Mouse (Mus musculus) gastrocnemius, postnatal 10 days (tissue): Measurements from ENCODE around the gene Gzmm. TPM values are rescaled to one million over a fixed set of nuclear protein-coding genes. Genes with fewer than 3 reads are reported as not detected.

ENCODE experiments used
- DNase-seq: peaks from one replicate; pipeline ENCODE4 v3.0.0; 2021; ENCODE audit warnings: mixed read lengths
- long read RNA-seq, 2 experiments: library from polyadenylated mRNA; stranded (forward); transcript quantifications; one replicate each; pipeline ENCODE4 v2.0.0; 2021
- total RNA-seq, 2 experiments: library from RNA; stranded (reverse); gene quantifications; 2 replicates each; pipeline ENCODE4 v1.2.3; 2021

Gene Gzmm
- 1 to 10 TPM; 2.3 to 2.7 TPM for total RNA-seq
- long read RNA-seq, experiment 1, partial matches to known transcripts = 0 of 2 reads
- long read RNA-seq, experiment 1, other reads (novel, unspliced or antisense) = 2 of 2 reads
- long read RNA-seq, experiment 2, partial matches to known transcripts = 1 of 7 reads
- long read RNA-seq, experiment 2, other reads (novel, unspliced or antisense) = 6 of 7 reads

DNA sequence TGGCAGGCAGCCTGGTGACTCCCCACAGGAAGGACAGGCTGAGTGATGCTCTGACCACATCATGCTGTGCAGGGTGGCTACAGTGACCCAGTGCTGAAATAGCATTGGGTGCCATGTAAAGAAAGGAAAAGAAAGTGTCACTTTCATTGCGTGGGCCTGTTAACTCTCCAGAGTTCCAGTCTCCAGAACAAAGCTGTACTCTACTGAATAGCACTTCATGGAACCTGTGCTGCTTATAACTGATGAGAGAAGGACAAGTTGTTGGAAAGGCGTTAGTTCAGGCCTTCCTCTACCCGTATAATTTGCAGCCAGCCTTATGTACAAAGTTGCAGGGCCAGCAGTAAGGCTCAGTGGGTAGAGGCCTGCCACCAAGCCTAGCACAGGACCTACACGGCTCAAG lies at the start of gene Gzmm:
Gene Gzmm, plus strand, starts transcription at position 301 of the 400 bp plus-strand sequence.
- DNase-seq = no peak

DNA sequence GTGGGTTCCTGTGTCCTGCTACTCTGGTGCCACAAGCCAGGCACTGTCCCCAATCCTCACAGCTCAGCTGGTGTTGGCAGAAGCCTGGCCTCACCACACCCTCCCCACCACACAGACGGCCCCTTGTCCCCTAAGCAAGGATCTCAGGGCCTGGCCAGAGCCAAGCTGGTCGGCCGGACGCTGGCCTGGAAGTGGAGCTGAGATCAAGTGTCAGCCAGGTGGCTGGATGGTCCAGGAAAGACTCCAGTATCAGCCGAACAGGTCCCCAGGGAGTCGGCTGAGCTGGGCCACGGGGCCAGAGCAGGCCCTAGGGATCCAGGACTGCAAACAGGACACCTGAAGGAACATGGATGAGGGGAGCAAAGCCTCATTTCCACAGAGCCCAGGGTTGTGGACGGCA lies 43.1 kb upstream of the Gzmm start, which contains the start of gene Odf3l2:
Gene Odf3l2, minus strand, starts transcription at position 28 of the 400 bp plus-strand sequence.
- peak; percentile 44 for DNase-seq

GRCm38 (mm10) chr10:79649070-79649751 lies 39.6 kb upstream of the Gzmm start:
- peak; percentile 81 for DNase-seq

GRCm38 (mm10) chr10:79652789-79653188 lies 36.0 kb upstream of the Gzmm start:
- DNase-seq = no peak

DNA sequence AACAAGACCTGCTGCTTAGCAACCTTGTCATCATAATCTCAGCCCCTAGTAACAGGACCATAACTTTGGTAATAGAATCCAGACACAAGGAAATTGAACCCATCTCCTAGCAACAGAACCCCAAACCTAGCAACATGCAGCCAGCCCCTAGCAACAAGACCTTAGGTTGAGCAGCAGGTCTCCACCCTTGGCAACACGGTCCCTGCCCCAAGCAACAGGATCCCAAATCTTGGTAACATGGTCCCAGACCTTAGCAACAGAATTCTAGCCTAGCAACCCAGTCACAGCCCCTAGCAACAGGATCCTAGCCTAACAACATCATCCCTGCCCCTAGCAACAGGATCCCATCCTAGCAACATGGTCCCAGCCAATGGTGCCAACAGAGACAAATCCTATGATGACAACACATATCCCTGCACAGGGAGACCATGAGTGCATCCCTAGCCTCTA lies 33.8 kb upstream of the Gzmm start:
- DNase-seq = no peak

GRCm38 (mm10) chr10:79658829-79659228 lies 30.0 kb upstream of the Gzmm start:
- DNase-seq = no peak

GRCm38 (mm10) chr10:79660298-79660697 lies 28.5 kb upstream of the Gzmm start:
- no peak for DNase-seq

DNA sequence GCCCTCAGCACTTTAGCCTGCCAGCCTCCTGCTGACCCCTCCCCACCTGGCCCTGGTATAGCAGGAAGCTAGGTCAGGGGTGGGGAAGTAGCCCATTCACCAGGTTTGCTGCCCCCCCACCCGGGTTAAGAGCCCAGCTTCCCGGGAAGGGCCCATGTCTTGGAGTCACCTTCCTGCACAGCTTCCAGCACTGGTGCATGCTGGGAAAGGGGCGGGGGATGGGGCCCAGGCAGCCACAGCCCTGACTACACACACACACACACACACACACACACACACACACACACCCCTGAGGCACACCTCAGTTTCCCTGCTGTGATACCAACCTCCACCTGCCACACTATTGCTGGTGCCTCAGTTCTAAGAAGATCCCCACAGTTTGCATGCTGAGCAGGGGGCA lies 27.0 kb upstream of the Gzmm start:
- DNase-seq = no peak

DNA sequence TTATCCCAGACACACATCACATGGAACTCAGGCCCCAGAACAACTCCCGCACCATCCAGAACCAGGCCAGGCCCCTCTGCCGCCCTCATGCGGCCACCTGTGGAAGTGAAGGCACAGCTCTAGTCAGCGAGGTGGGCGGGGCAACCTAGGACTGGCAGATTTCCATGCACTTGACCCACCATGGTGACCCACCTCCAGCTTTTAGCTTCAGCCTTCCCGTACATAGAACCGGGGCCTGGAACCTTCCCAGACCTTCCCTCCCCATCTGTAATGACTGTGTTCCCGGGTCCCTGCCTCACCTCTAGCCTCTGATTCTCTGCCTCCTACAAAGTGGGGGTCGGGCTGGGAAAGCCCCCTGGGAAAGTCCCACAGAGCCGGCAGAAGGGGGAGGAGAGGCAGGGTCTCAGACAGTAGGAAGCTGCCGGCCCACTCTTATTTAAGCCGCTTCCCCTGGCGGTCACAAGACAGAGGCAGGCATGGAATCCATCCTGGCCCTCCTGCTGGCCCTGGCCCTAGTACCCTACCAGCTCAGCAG lies 24.6 kb upstream of the Gzmm start, which contains the start of gene Madcam1:
Gene Madcam1, plus strand, starts transcription at position 429 of the 535 bp plus-strand sequence.
- peak; percentile 74 for DNase-seq

DNA sequence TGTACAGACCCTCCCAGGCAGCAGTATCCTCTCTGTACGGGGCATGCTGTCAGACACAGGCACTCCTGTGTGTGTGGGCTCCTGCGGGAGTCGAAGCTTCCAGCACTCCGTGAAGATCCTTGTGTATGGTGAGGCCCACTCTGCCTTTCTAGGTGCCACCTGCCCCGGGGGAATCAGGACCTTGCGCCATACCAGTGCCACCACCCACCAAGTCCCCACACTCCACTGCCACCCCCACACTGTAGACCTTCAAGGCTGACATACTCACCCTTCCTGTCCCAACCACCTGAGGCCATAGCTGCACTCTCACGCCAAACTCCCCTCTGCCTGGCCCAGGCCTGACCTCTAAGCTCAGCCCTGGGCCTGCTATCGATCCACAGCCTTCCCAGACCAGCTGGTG lies 23.8 kb upstream of the Gzmm start:
- DNase-seq = no peak

GRCm38 (mm10) chr10:79666493-79666892 lies 22.3 kb upstream of the Gzmm start:
- no peak for DNase-seq

- DNase-seq = no peak
Measured at GRCm38 (mm10) chr10:79668076-79668475, 20.7 kb upstream of the Gzmm start.

DNA sequence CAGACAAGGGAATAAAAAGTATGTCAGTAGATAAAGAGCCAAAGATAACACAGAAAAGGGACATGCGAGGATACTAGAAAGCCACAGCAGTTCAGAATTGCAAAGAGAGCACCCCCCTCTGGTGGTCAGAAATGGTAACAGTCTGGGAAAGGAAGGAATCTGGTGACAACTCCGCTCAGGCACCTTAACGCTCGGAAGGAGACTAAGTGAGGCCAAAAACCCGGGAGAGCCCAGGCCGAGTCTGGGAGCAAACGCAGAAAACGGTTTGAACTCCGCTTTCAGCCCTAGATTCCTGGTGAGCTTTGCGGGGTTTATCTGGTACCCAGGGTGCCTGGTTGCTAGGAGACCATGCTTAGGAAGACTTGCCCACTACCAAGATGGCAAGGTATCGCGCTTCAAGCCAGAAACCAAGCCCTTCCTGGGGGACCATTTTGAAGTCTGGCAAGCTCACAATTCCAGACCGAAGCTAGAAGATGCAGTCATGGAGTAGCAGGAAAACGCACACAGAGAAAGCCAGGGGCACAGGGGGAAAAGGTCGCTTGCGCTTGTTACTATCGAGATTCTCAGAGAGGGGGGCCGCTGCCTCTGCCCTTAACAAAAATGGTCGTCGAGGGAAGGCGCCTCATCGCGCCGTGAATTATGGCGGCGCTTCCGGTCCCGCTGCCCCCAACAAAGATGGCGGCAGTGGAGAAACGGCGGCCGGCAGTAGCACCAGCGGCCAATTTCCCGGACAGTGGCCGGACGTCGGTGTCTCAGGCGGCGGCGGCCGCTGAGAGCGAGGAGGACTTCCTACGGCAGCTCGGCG lies 19.8 kb upstream of the Gzmm start, which contains the start of gene Tpgs1:
Gene Tpgs1, plus strand, starts transcription at position 599 of the 805 bp plus-strand sequence.
- DNase-seq = peak; percentile 88

DNA sequence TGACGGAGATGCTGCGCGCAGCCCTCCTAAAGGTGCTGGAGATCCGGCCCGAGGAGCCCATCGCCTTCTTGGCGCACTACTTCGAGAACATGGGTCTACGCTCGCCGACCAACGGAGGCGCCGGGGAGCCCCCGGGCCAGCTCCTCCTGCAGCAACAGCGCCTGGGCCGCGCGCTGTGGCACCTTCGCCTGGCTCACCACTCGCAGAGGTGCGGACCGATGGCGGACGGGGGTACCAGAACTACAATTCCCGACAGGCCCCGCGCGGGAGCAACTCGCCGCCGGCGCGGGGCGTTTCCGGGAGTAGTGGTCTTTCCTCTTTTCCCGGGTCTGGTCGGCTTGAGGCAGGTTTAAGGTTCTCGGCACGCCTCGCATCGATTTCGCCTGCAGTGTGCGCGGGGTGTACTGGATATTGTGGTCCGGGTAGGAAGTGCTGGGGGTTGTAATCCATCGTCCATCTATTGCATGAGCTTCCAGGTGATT lies 19.2 kb upstream of the Gzmm start:
- peak; percentile 77 for DNase-seq

GRCm38 (mm10) chr10:79670071-79670888 lies 18.5 kb upstream of the Gzmm start:
- DNase-seq = no peak

GRCm38 (mm10) chr10:79671396-79672087 lies 17.3 kb upstream of the Gzmm start:
- no peak for DNase-seq

DNA sequence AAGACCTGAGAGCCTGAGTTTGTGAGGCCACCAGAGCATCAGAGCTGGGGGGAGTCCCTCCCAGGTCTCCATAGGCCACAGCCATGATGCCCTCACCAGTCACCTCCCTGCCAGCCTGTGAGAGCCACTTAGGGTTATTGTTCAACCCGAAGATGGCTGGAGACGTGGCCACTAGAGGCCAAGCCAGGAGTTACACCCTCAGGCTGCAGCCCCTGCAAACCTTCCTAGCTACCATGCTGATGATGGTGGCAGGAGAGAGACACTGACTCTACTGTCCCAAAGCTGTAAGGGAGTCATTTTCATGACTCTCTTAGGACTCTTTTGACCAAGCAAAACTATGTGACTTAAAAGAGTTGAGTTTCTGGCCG lies 16.7 kb upstream of the Gzmm start:
- DNase-seq = no peak

DNA sequence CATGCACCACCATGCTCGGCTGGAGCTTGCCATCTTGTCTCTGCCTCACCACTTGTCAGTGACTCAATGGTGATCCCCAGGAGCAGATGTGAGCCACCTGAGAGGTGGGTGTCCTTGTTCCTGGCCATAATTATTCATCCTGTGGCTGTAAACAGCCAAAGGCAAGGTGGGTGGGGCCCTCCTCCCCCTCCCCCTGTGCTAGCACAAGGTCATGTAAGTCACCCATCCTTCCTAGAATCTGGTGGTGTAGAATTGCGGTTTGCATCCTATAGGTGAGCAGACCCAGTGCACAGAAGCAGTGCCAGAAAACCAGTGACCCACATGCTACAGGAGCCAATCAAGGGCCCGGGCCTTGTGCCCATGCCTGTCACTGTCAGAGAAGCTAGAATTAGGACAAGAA lies 15.8 kb upstream of the Gzmm start:
- DNase-seq = no peak

- DNase-seq = no peak
Measured at GRCm38 (mm10) chr10:79675346-79676035, 13.3 kb upstream of the Gzmm start.
